Mouse (Mus musculus): ENCODE data around the gene Xcl1. TPM values are rescaled to one million over a fixed set of nuclear protein-coding genes. Genes with fewer than 3 reads are reported as not detected.

Xcl1 gene
- polyA plus RNA-seq, 1 experiment from 2014 or later = 26.4 TPM

DNA sequence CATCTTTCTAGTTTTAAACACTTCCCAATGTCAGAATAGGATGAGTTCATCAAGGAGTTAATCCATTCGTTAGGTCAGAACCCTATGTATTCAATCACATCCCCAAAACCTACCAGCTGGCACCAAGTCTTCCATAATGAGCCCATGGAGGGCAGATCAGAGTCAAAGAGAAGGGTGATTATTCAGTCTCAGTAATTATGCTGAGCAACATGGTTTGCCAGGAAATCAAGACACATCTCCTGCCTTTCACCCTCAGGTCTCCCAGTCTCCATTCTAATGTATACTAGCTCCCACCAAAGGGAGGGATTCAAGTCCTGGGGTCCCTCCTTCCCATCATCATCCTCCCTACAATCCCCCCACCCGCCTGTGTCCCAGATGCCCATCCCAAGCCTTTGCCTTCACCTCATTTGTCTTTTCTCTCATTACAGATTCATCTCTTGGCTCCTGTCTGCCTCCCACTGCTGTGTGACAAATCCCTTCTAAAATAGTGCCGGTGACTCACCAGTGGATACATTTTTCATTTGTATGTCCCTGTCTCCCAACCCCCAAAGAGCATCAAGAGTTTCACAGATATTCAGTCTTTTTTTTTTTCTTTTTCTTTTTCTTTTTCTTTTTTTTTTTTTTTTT is 8.7 kb downstream of the Xcl1 start:
- no peak for DNase-seq (ENCODE audit: low spot score)

DNA sequence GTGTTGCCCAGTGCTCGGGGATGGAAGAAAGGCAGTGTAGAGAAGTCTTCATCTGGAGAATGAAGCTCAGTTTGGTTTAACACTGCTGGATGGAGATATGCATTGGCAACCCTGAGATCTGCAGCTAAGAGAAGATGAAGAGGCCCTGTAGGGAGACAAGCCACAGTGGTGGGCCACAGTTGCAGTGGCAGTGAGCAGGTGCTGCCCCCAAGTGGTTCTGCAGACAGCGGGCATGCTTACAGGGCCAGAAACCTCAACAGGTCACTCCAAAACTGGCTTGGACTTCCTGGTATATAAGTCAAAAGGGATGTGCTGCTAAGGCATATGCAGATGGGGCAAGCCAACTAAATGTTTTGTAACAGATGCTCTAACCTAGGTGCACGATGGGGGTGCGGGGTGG is 30.3 kb downstream of the Xcl1 start:
- DNase-seq (ENCODE audit: low spot score) = peak; percentile 47

DNA sequence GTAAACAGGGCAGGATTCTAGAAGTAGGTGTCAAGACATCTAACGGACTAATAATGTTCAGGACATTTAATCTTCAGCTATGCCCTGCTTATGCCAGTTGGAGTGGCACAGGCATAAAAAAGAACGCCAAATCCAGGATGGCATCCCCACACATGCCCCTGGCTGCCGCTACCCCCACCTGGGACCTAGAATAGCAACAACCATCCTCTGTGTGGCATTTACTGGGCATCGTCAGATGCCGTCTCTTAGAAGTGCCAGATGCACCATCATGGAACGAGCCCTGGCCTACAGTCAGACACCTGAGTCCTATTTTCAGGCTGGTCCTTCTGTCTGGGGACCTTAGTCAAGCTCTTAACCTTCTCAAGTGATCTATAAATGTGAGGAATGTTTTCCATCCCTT is 34.6 kb downstream of the Xcl1 start:
- DNase-seq (ENCODE audit: low spot score) = no peak

DNA sequence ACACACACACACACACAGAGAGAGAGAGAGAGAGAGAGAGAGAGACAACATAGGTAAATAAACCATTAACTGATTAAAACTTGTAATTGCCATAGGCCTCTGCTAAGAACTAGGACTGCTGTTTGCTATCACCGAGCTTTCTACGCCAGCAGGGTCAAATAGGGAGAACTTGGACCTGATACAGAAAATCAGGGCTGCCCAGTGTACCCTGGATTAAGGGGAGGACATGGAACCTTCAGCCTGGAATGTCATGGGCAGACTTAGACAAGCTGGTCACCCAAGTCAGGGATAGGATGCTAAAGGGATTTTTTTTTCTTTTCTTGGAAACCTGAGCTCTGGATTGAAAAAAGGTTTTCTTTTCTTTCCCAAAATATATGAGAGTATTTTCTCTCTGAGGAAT is 35.1 kb downstream of the Xcl1 start:
- DNase-seq (ENCODE audit: low spot score) = no peak

DNA sequence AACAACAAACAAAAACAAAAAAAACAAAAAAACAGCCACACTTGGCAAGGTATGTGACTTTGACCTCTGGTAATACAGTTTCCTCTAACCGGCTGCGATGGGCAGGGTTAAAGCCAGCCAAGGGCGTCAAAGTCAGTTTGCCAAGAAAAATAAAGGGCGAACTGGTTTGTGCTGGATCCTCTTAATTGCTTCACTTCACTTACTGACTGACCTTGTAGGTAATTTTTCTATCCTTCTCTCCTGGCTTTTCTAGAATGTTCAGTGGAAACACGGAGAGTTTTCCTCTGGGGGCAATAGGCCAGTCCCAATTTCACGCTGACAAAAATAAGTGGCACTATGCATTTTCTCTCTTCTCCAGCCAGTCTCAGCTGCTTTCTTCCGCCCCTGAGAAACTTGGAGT is 35.8 kb downstream of the Xcl1 start:
- no peak for DNase-seq (ENCODE audit: low spot score)

DNA sequence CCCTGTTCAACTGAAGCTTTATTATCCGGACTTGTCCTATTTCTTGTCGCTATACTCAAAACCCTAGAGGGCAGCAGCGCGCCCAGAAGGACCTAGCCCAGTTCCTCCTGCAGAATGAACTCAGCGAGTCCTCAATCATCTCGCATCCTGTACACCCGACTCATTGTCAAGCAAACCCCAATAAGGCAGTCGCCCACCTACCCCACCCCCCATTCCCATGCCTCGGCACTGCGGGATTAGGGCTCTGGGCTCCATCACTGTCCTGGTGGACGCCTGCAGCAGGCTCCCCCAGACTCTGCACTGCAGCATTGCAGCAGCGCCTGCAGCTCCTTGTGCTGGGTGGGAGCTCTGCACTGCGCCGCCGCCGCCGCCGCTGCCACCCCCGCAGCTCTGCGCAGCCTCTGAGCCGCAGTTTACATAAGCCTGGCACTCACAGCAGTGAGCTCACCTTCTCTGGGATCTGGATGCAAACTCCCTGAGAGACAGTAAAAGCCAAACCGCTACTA is 36.4 kb downstream of the Xcl1 start:
- DNase-seq (ENCODE audit: low spot score) = peak; percentile 80

DNA sequence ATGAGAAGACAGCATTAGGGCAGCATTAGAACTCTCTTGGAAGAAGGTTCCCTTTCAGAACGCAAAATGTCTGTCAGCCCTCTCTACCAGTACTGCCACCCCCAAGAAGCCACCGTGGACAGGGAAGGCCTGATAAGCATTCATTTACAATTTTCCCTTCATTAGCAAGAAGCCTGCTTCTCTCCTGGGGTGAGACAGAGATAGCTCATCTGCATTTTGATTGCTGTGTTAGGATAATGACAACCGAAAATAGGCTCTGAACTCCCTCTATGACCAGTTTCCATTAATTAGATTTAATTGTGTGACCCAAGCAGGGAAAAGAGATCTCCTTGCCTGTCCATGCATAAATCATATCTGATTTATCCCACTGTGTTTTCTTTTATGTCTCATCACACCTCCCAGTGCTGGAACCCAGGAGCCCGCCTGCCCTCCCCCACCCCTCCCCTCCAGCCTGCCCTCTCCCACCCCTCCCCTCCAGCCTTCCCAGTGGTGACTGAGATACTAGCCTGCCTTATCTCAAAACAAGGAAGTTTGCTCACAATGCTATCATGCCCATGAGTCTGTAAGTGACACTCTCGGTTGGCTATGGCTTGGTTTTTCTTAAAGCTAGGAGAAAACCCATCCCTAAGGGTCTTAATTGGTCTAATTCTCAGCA is 38.0 kb downstream of the Xcl1 start:
- DNase-seq (ENCODE audit: low spot score) = no peak

DNA sequence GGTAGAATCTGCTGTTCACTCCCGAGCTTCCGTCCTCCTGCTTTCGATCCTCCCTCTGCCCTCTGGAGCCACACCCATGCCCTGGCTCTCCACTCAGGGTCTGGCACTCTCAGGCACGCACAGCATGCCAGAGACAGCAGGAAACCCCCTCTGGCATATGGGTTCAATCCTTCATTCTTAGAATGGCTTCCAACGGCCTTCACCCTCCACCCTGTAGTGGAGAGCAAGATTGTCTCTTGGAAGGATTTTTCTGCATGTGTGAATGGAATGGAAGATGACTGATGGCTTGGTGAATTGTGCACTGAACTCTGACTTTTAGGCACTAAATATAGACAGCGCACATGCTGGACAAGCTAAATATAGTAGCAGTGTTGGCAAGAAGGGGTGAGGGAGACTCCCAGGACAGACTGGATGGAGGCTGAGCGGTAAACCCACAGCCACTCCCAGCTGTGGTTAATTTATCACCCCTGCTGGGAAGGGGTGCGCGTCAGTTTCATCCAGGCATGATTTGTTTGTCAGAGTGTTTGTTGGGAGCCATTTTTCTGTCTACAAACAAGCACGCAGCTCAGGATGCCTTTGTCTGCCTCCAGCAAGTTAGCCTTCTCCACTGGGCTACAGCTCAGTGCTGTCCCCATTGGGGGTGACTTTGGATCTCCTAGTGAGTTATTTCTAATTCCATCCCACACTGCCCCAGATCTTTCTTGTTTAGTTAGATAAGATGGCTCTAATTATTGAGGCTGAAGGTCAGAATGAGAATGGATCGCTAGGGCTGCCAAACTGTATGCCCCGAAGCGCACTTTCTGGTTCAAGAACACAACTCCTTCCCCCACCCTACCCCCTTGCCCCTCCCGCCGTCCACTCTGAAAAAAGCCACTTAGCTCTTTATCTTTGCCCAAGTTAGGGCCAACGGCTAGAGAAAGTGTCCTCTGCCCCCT is 38.8 kb downstream of the Xcl1 start:
- no peak for DNase-seq (ENCODE audit: low spot score)

DNA sequence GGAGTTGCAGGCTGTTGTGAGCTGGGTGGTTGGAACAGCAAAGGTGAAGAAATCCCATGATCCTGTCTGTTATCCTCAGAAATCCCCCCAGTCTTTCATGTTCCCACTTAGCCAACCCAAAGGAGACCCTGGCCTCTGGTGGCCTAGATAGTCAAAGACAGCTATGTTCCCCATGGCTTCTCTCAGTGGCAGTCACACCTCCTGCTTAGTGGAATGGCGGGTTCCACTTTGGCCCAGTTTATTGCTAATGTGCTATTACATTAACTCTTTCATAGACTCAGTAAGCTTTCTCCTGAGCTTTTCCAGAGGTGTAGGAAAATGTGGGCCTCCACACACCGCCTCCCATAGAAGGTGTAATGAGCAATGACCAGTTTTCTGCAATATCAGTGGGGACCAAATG is 39.5 kb downstream of the Xcl1 start:
- DNase-seq (ENCODE audit: low spot score) = no peak

DNA sequence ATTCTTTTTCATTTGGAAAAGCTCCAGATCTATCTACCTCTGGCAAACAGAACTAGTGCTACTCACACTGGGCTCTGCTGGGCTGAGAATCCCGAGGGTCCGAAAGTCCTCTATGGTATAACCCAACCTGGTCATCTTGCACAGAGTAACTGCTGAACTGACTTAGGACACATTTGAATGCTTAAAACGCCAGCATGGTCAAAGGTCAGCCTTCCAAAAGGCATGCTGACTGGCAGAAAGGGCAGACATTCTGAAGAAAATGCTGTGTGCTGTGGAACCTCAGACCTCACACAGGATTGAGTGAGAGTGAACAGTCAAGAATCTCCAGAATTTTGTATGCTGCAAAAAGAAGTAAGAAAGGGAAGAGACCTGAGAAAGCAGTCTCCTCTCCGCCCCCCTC is 45.0 kb downstream of the Xcl1 start:
- DNase-seq (ENCODE audit: low spot score) = no peak

DNA sequence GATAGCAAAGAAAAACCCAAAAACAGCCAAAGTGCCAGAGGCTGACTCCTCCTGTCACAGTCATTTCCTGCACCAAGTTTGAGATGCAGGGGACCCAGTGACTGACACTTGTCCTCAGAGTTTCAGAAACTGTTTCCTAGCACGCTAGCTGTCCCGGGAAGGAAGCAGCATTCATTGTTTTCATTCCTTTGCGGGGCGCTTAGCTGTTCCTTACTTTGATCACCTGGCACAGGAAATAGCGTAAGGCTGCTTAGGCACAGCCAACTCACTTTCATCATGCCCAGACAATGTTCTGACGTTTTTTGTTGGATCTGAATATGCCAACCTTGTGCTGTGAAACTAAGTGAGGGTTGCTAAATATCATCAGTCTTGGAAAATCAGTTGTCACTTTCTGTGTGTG is 46.8 kb downstream of the Xcl1 start:
- peak; percentile 3 for DNase-seq (ENCODE audit: low spot score)

DNA sequence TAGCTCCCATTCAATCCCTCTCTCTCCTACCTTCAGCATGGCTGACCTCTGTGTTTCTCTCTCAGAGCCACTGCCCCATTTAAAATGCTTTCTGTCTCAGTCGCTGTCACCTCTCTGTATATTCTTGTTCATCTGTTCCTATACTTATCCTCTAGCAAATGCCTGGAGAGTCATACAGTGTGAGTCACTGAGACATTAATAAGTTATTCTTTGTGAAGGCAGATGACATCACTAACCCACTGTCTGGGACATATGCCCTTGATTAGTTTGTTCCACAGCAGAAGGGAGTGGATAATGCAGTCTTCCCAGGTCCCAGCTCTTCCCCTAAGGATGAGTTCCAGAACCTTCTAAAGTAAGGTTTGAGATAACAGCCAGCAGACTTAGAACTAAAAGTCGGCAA is 47.6 kb downstream of the Xcl1 start:
- no peak for DNase-seq (ENCODE audit: low spot score)

DNA sequence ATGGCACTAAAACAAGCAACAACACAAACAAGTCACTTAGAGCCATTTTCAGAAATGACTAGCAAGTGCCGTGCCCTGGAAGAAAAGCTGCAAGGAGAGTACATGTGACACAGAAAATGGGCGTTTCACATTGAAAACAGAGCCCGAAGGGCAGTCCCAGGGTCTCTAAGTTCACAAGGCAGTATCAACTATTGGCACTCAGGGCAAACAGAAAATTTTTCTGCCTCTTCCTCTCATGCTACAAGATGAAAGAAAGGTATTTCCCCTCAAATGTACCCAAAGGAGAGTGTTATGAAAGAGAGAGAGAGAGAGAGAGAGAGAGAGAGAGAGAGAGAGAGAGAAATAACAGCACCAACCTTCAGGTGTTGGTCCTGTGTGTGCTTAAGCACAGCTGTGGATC is 53.4 kb downstream of the Xcl1 start:
- peak; percentile 3 for DNase-seq (ENCODE audit: low spot score)

Other genes with a start within 250 kb of the Xcl1 start
- 8.2 and 8.3 TPM in 2 replicates for gene Dpt, start 138.9 kb downstream of the Xcl1 start, polyA plus RNA-seq (2015; fragmentation: Nextera tagmentation; extraction: Ambion mirVana)
- gene Tbx19, start 225.2 kb upstream of the Xcl1 start, polyA plus RNA-seq (2015; fragmentation: Nextera tagmentation; extraction: Ambion mirVana) = 2.8 and 3.9 TPM in 2 replicates

Measured in thymus, postnatal 0 days (tissue).